In genomic region chr4:109406486-109407175, GRCm38 (mm10) we compare ENCODE assay signal across 8 mouse cellular contexts. TPM values are rescaled to one million over a fixed set of nuclear protein-coding genes. Genes with fewer than 3 reads are reported as not detected.
DNase-seq lines count a peak whose midpoint lies in the region; ATAC-seq and TF ChIP-seq lines count a peak whose summit lies in the region.

Gene Ttc39a (plus strand): TSS chr4:109406623.

- WGBS in embryonic facial prominence, embryonic 10.5 days, result 2% methylated on average over 56 of the region's 56 CpGs
- WGBS in heart, embryonic 12.5 days, result 3% methylated on average over 52 of the region's 56 CpGs
- WGBS in kidney, embryonic 16.5 days, result under 1% methylated on average over 35 of the region's 56 CpGs
- under 1% methylated on average over 49 of the region's 56 CpGs for WGBS in lung, postnatal 0 days

- 0 out of 2 replicates have a peak within 1 kb of the TSS, but pooled peaks have one; percentile 1 for H3K4me2 ChIP-seq in CH12.LX (ENCODE audit: insufficient read depth, low read depth, poor library complexity, severe bottlenecking)
- peak within 1 kb of the TSS; percentile 95 for H3K4me2 ChIP-seq in heart, embryonic 12.5 days
- peak within 1 kb of the TSS; percentile 98 for H3K4me2 ChIP-seq in kidney, embryonic 16.5 days (replicated peaks; ENCODE audit: low read depth, low read length)
- H3K4me2 ChIP-seq in lung, postnatal 0 days (replicated peaks; ENCODE audit: low read depth, low read length), result peak within 1 kb of the TSS; percentile 96

- TF ChIP-seq EP300 in CH12.LX (IDR thresholded peaks at IDR 0.05; ENCODE audit: low read length), result no peak
- no peak for TF ChIP-seq EP300 in lung, postnatal 0 days (IDR thresholded peaks at IDR 0.05)

- DNase-seq in CH12.LX (ENCODE audit: extremely low read depth), result no peak
- DNase-seq in adrenal gland, adult 8-10 months, result peak; percentile 48
- peak; percentile 68 for DNase-seq in embryonic facial prominence, embryonic 10.5 days (ENCODE audit: low spot score)
- peak; percentile 73 for DNase-seq in lung, postnatal 0 days (ENCODE audit: low spot score)
- DNase-seq in retina, embryonic 14.5 days (ENCODE audit: low spot score), result peak; percentile 50
- DNase-seq in layer of hippocampus, postnatal 14 days (ENCODE audit: low spot score in 2 of 2), result no peak

- H3K9me3 ChIP-seq in CH12.LX (replicated peaks; ENCODE audit: low read length), result peaks cover 2% of the 10 kb centered on the region
- H3K9me3 ChIP-seq in embryonic facial prominence, embryonic 10.5 days, result no peaks in the 10 kb centered on the region
- no peaks in the 10 kb centered on the region for H3K9me3 ChIP-seq in heart, embryonic 12.5 days (replicated peaks)
- no peaks in the 10 kb centered on the region for H3K9me3 ChIP-seq in kidney, embryonic 16.5 days (ENCODE audit: low read length)
- no peaks in the 10 kb centered on the region for H3K9me3 ChIP-seq in lung, postnatal 0 days (ENCODE audit: low read length)

- H3K36me3 ChIP-seq in CH12.LX (replicated peaks in 1 of 2; ENCODE audit: control insufficient read depth in 1 of 2, insufficient read depth in 1 of 2, low read length in 1 of 2), result peaks cover 0 to 3% of the 10 kb centered on the region in 2 experiments
- peaks cover 4% of the 10 kb centered on the region; the same call in 1 of the 2 replicates for H3K36me3 ChIP-seq in embryonic facial prominence, embryonic 10.5 days (replicated peaks)
- H3K36me3 ChIP-seq in heart, embryonic 12.5 days, result peaks cover 13% of the 10 kb centered on the region
- no peaks in the 10 kb centered on the region for H3K36me3 ChIP-seq in kidney, embryonic 16.5 days (ENCODE audit: insufficient read depth, low read length)
- no peaks in the 10 kb centered on the region for H3K36me3 ChIP-seq in lung, postnatal 0 days (ENCODE audit: insufficient read depth, low read length)

- no peak within 1 kb of the TSS for H3K27ac ChIP-seq in CH12.LX (ENCODE audit: insufficient read depth, low read depth)
- peak within 1 kb of the TSS; percentile 85 for H3K27ac ChIP-seq in embryonic facial prominence, embryonic 10.5 days (replicated peaks)
- peak within 1 kb of the TSS; percentile 86 for H3K27ac ChIP-seq in heart, embryonic 12.5 days (ENCODE audit: poor library complexity, severe bottlenecking)
- H3K27ac ChIP-seq in kidney, embryonic 16.5 days (ENCODE audit: low read length), result peak within 1 kb of the TSS; percentile 49
- 0 out of 2 replicates have a peak within 1 kb of the TSS, but pooled peaks have one; percentile 60 for H3K27ac ChIP-seq in lung, postnatal 0 days (ENCODE audit: low read length)

- dilution Hi-C loops in CH12.LX (cut with MboI; ENCODE audit: extremely low pct_ligation_motif_present, extremely low pct_unique_long_range_greater_than_20kb, low sequenced_read_pairs), result no loop called here

- no peaks in the 10 kb centered on the region for H3K27me3 ChIP-seq in CH12.LX (replicated peaks)
- peaks cover 25% of the 10 kb centered on the region for H3K27me3 ChIP-seq in embryonic facial prominence, embryonic 10.5 days (replicated peaks; ENCODE audit: low read depth, poor library complexity, severe bottlenecking)
- H3K27me3 ChIP-seq in heart, embryonic 12.5 days (replicated peaks), result no peaks in the 10 kb centered on the region
- H3K27me3 ChIP-seq in kidney, embryonic 16.5 days (ENCODE audit: insufficient read depth, low read length), result no peaks in the 10 kb centered on the region
- no peaks in the 10 kb centered on the region for H3K27me3 ChIP-seq in lung, postnatal 0 days (replicated peaks; ENCODE audit: insufficient read depth, low read length)

- no peak for TF ChIP-seq POLR2A in CH12.LX (IDR thresholded peaks at IDR 0.05; ENCODE audit: low read depth, low read length)

- H3K4me3 ChIP-seq in CH12.LX (replicated peaks in 1 of 3; ENCODE audit: low read depth in 2 of 3, low read length in 2 of 3, poor library complexity in 1 of 3), result peak within 1 kb of the TSS in 2 of 3 experiments; percentile 13 to 29
- peak within 1 kb of the TSS; percentile 75 for H3K4me3 ChIP-seq in embryonic facial prominence, embryonic 10.5 days
- H3K4me3 ChIP-seq in heart, embryonic 12.5 days, result peak within 1 kb of the TSS; percentile 76
- peak within 1 kb of the TSS; percentile 68 for H3K4me3 ChIP-seq in kidney, embryonic 16.5 days (ENCODE audit: low read length)
- H3K4me3 ChIP-seq in lung, postnatal 0 days (ENCODE audit: low read depth, low read length), result peak within 1 kb of the TSS; percentile 55

- H3K9ac ChIP-seq in CH12.LX (ENCODE audit: insufficient read depth, low read depth), result no peak within 1 kb of the TSS
- H3K9ac ChIP-seq in heart, embryonic 12.5 days, result peak within 1 kb of the TSS; percentile 83
- H3K9ac ChIP-seq in kidney, embryonic 16.5 days (replicated peaks; ENCODE audit: low read length), result peak within 1 kb of the TSS; percentile 72
- H3K9ac ChIP-seq in lung, postnatal 0 days (replicated peaks; ENCODE audit: low read depth), result peak within 1 kb of the TSS; percentile 41; the same call in 1 of the 2 replicates

- no peaks in the 10 kb centered on the region for H3K79me2 ChIP-seq in CH12.LX (replicated peaks; ENCODE audit: control insufficient read depth, extremely low read depth, insufficient read depth, poor library complexity, severe bottlenecking)

- TF ChIP-seq RAD21 in CH12.LX (IDR thresholded peaks at IDR 0.05; ENCODE audit: low read depth, low read length), result no peak

- in situ Hi-C loops in CH12.LX (cut with MboI; ENCODE audit: low pct_ligation_motif_present, low pct_unique_long_range_greater_than_20kb, low sequenced_read_pairs), result no loop called here

- ATAC-seq in heart, embryonic 12.5 days (ENCODE audit: insufficient number of reproducible peaks, low FRiP score), result peak; percentile 69
- ATAC-seq in kidney, embryonic 16.5 days (ENCODE audit: low FRiP score, low TSS enrichment), result peak; percentile 82
- ATAC-seq in lung, postnatal 0 days, result peak; percentile 73

- no peak for TF ChIP-seq CTCF in CH12.LX (conservative IDR thresholded peaks at IDR 0.05 in 1 of 2, IDR thresholded peaks at IDR 0.05 in 1 of 2; ENCODE audit: low read depth in 2 of 2, low read length in 2 of 2)
- no peak for TF ChIP-seq CTCF in lung, postnatal 0 days (IDR thresholded peaks at IDR 0.05)

- H3K4me1 ChIP-seq in CH12.LX (ENCODE audit: control insufficient read depth in 1 of 2, insufficient read depth in 2 of 2), result peaks cover 5 to 40% of the 10 kb centered on the region in 2 experiments
- H3K4me1 ChIP-seq in embryonic facial prominence, embryonic 10.5 days, result peaks cover 26% of the 10 kb centered on the region
- H3K4me1 ChIP-seq in heart, embryonic 12.5 days (replicated peaks), result peaks cover 38% of the 10 kb centered on the region
- H3K4me1 ChIP-seq in kidney, embryonic 16.5 days (ENCODE audit: insufficient read depth, low read length), result peaks cover 17% of the 10 kb centered on the region
- H3K4me1 ChIP-seq in lung, postnatal 0 days (ENCODE audit: insufficient read depth, low read depth, low read length), result peaks cover 4% of the 10 kb centered on the region; the same call in 1 of the 2 replicates

TF ChIP-seq in CH12.LX, 34 proteins besides CTCF, POLR2A, EP300 and RAD21:
- TF ChIP-seq PAX5 (IDR thresholded peaks at IDR 0.05; ENCODE audit: low read length) (no peak), MAX (IDR thresholded peaks at IDR 0.05; ENCODE audit: low read length) (no peak), ZNF384 (IDR thresholded peaks at IDR 0.05; ENCODE audit: low read depth, low read length) (no peak), MYC (IDR thresholded peaks at IDR 0.05; ENCODE audit: low read depth, low read length) (no peak), HCFC1 (IDR thresholded peaks at IDR 0.05; ENCODE audit: low read depth, low read length) (no peak), NELFE (IDR thresholded peaks at IDR 0.05; ENCODE audit: low read depth, low read length) (no peak), E2F4 (IDR thresholded peaks at IDR 0.05; ENCODE audit: insufficient replicate concordance, low read depth, low read length) (no peak), KAT2A (IDR thresholded peaks at IDR 0.05; ENCODE audit: insufficient replicate concordance, low read length) (no peak), JUN (IDR thresholded peaks at IDR 0.05; ENCODE audit: insufficient read depth, low read depth, low read length) (no peak), USF2 (conservative IDR thresholded peaks at IDR 0.05; ENCODE audit: low read depth, low read length) (no peak), MAFK (IDR thresholded peaks at IDR 0.05; ENCODE audit: insufficient replicate concordance, low read length) (no peak), ETS1 (conservative IDR thresholded peaks at IDR 0.05; ENCODE audit: low read depth, low read length) (no peak), ZKSCAN1 (IDR thresholded peaks at IDR 0.05; ENCODE audit: borderline replicate concordance, low read depth, low read length) (no peak), GABPA (IDR thresholded peaks at IDR 0.05; ENCODE audit: insufficient replicate concordance, low read depth, low read length) (no peak), ZC3H11A (IDR thresholded peaks at IDR 0.05; ENCODE audit: low read depth, low read length) (no peak), MEF2A (IDR thresholded peaks at IDR 0.05; ENCODE audit: borderline replicate concordance, low read depth, low read length) (no peak), TBP (conservative IDR thresholded peaks at IDR 0.05; ENCODE audit: low read depth, low read length) (no peak), MAZ (IDR thresholded peaks at IDR 0.05; ENCODE audit: low read depth, low read length) (no peak), BHLHE40 (IDR thresholded peaks at IDR 0.05; ENCODE audit: low read depth, low read length) (no peak), RCOR1 (conservative IDR thresholded peaks at IDR 0.05; ENCODE audit: low read depth, low read length) (no peak)

RNA-seq across cellular contexts. Expression of gene Ttc39a, which starts in this region (rescaled TPM):
- total RNA-seq in CH12.LX (2012; rRNA removed), result 0.29 and 0.30 TPM in 2 replicates
- total RNA-seq in CH12.LX (2014; rRNA removed), result 0.32 and 0.36 TPM in 2 replicates
- polyA plus RNA-seq in CH12.LX (2012; ENCODE audit: insufficient read length, low read depth), result 0.64 and 0.90 TPM in 2 replicates
- total RNA-seq in adrenal gland, adult 8-10 months (2022), result 10 to 100 TPM in 2 of 4 experiments, 1 to 10 TPM in 2; 4.6 to 18.6 (median 13.4) TPM
- 4.7 and 5.3 TPM in 2 replicates for polyA plus RNA-seq in embryonic facial prominence, embryonic 10.5 days (2016; fragmentation: Nextera tagmentation; extraction: Ambion mirVana)
- 11.6 and 11.8 TPM in 2 replicates for polyA plus RNA-seq in heart, embryonic 12.5 days (2016; fragmentation: Nextera tagmentation; extraction: Ambion mirVana)
- 4.8 and 6.0 TPM in 2 replicates for polyA plus RNA-seq in kidney, embryonic 16.5 days (2015; fragmentation: Nextera tagmentation; extraction: Ambion mirVana)
- polyA plus RNA-seq in lung, postnatal 0 days (2015; fragmentation: Nextera tagmentation; extraction: Ambion mirVana), result 9.3 and 10.2 TPM in 2 replicates
- total RNA-seq in layer of hippocampus, postnatal 14 days (2021), result 1 to 10 TPM; 1.4 to 2.4 TPM

Comparison
In these comparisons a context has a peak if more than half of its experiments do, and no peak if none do; other contexts are left out.
1. DNase-seq: peak in adrenal gland, adult 8-10 months (single experiment), embryonic facial prominence, embryonic 10.5 days (single experiment), lung, postnatal 0 days (single experiment) and retina, embryonic 14.5 days (single experiment); none in CH12.LX (single experiment) and layer of hippocampus, postnatal 14 days (0 of 2).
2. H3K4me2 ChIP-seq: peak in every context shown above with its lines; median percentile 98 in kidney, embryonic 16.5 days; 96 in lung, postnatal 0 days; 95 in heart, embryonic 12.5 days; 1 in CH12.LX.
3. H3K4me3 ChIP-seq: peak in every context shown above with its lines; median percentile 76 in heart, embryonic 12.5 days; 75 in embryonic facial prominence, embryonic 10.5 days; 68 in kidney, embryonic 16.5 days; 55 in lung, postnatal 0 days; 21 in CH12.LX.
4. Peak in every context shown above with its lines, with median percentiles within 50 percentile points of each other: ATAC-seq.